Mouse (Mus musculus): Measurements from ENCODE around the gene F11r. TPM values are rescaled to one million over a fixed set of nuclear protein-coding genes. Genes with fewer than 3 reads are reported as not detected.

F11r gene
- 0.56 TPM for polyA plus RNA-seq (2017; shearing (Covaris generic))

GRCm38 (mm10) chr1:171437264-171438013 is at the start of gene F11r:
TSS of gene F11r (plus strand) at chr1:171437535.

GRCm38 (mm10) chr1:171388376-171389102 is 48.8 kb upstream of the F11r start, which contains the start of gene Arhgap30:
TSS of gene Arhgap30 (plus strand) at chr1:171388954.

GRCm38 (mm10) chr1:171410947-171411484 is 26.3 kb upstream of the F11r start, which contains the start of gene Usf1:
TSS of gene Usf1 (plus strand) at chr1:171411313.

GRCm38 (mm10) chr1:171418660-171419059 is 18.7 kb upstream of the F11r start, which contains the start of gene Tstd1:
TSS of gene Tstd1 (plus strand) at chr1:171418872.

GRCm38 (mm10) chr1:171503250-171503591 is 65.9 kb downstream of the F11r start, which contains the start of gene Alyref2:
TSS of gene Alyref2 (plus strand) at chr1:171503478.

Other genes with a start within 250 kb of the F11r start
- not detected for gene Pcp4l1, start 241.3 kb upstream of the F11r start, polyA plus RNA-seq (2017; shearing (Covaris generic))
- 0.15 TPM for gene Nr1i3, start 223.6 kb upstream of the F11r start, polyA plus RNA-seq (2017; shearing (Covaris generic))
- gene Tomm40l, start 215.0 kb upstream of the F11r start, polyA plus RNA-seq (2017; shearing (Covaris generic)) = 26.0 TPM
- gene Apoa2, start 212.5 kb upstream of the F11r start, polyA plus RNA-seq (2017; shearing (Covaris generic)) = not detected
- gene Fcer1g, start 203.2 kb upstream of the F11r start, polyA plus RNA-seq (2017; shearing (Covaris generic)) = not detected
- 0.69 TPM for gene Adamts4, start 187.1 kb upstream of the F11r start, polyA plus RNA-seq (2017; shearing (Covaris generic))
- 99.2 TPM for gene Ndufs2, start 186.1 kb upstream of the F11r start, polyA plus RNA-seq (2017; shearing (Covaris generic))
- gene B4galt3, start 167.2 kb upstream of the F11r start, polyA plus RNA-seq (2017; shearing (Covaris generic)) = 44.1 TPM
- 62.5 TPM for gene Ppox, start 156.3 kb upstream of the F11r start, polyA plus RNA-seq (2017; shearing (Covaris generic))
- 51.2 TPM for gene Usp21, start 149.5 kb upstream of the F11r start, polyA plus RNA-seq (2017; shearing (Covaris generic))
- 55.5 TPM for gene Ufc1, start 142.5 kb upstream of the F11r start, polyA plus RNA-seq (2017; shearing (Covaris generic))
- 28.1 TPM for gene Dedd, start 108.4 kb upstream of the F11r start, polyA plus RNA-seq (2017; shearing (Covaris generic))
- 26.6 TPM for gene Nit1, start 91.9 kb upstream of the F11r start, polyA plus RNA-seq (2017; shearing (Covaris generic))
- 113 TPM for gene Pfdn2, start 91.9 kb upstream of the F11r start, polyA plus RNA-seq (2017; shearing (Covaris generic))
- not detected for gene Klhdc9, start 76.7 kb upstream of the F11r start, polyA plus RNA-seq (2017; shearing (Covaris generic))
- 0.24 TPM for gene Nectin4, start 67.4 kb upstream of the F11r start, polyA plus RNA-seq (2017; shearing (Covaris generic))
- 148 TPM for gene Arhgap30, start 48.6 kb upstream of the F11r start, polyA plus RNA-seq (2017; shearing (Covaris generic))
- gene Usf1, start 26.2 kb upstream of the F11r start, polyA plus RNA-seq (2017; shearing (Covaris generic)) = 56.8 TPM
- gene Tstd1, start 18.7 kb upstream of the F11r start, polyA plus RNA-seq (2017; shearing (Covaris generic)) = not detected
- 5.7 TPM for gene Alyref2, start 65.9 kb downstream of the F11r start, polyA plus RNA-seq (2017; shearing (Covaris generic))
- gene Itln1, start 97.8 kb downstream of the F11r start, polyA plus RNA-seq (2017; shearing (Covaris generic)) = not detected
- 0.65 TPM for gene Cd244a, start 121.7 kb downstream of the F11r start, polyA plus RNA-seq (2017; shearing (Covaris generic))
- gene Ly9, start 169.9 kb downstream of the F11r start, polyA plus RNA-seq (2017; shearing (Covaris generic)) = 118 TPM
- 73.3 TPM for gene Slamf7, start 215.5 kb downstream of the F11r start, polyA plus RNA-seq (2017; shearing (Covaris generic))
- gene Cd48, start 244.5 kb downstream of the F11r start, polyA plus RNA-seq (2017; shearing (Covaris generic)) = 158 TPM